ENCODE assay signal across 10 mouse cellular contexts in the genomic region with DNA sequence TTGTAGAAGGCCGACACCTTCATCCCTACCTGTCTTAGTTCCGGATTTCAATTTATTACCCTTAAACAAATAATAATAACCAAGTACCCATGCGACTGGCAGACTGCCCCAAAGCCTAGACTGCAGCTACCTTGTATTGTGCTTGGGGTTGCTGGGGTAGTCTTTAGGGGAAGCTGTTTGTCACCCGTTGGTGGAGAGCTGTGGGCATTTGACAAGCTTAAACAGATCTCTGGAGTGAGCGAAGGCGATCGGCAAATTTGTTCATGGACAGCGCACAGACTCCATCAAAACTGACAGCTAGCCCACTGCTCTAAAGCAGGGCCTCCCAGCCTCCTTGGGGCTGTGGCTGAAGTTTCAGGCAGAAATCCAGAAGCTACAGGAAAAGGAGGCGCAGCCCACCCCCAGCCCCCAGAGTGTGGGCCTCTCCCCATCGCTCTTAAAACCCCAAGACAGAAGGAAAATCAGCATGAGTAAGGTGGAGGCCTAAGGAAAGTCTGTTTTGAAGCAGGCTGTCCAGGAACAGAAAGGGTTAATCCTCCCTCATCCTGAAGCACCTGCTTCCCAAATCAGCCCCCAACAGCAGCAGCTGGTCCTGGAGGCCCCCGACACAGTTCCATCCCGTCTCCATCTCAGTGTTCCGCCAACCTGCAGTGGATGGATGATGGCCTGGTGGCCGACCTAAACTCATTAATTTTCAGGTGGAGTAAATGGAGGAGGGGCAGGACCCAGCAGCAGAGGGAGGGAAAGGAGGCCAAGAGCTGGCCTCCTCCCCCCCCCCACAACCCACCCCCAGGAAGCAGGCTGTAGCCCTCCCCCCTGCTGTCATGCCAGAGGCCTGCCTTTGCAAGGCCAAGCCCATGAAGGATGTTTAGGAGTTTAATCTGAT.
DNase-seq lines count a peak whose midpoint lies in the region; ATAC-seq and TF ChIP-seq lines count a peak whose summit lies in the region.
"Had no signal": no experiment of that assay in that cellular context is flagged by ENCODE, and none has a peak within 500 bp of the region (broad histone marks: within the 10 kb centered on the region; RNA-seq: fewer than 3 reads in every experiment).

No protein-coding gene starts in this region.

- H3K9ac ChIP-seq in heart, embryonic 16.5 days (ENCODE audit: low read length) = no peak overlapping the region
- peak overlapping the region; percentile 99 for H3K9ac ChIP-seq in forebrain, postnatal 0 days
- peak overlapping the region; percentile 100 for H3K9ac ChIP-seq in midbrain, embryonic 14.5 days (replicated peaks; ENCODE audit: low read length)
- H3K9ac ChIP-seq: lung, embryonic 14.5 days had no signal

- DNase-seq in heart, postnatal 10 days = no peak
- peak; percentile 77 for DNase-seq in cerebellum, adult 9-11 months
- DNase-seq in forebrain, postnatal 0 days = peak; percentile 58
- DNase-seq in midbrain, embryonic 14.5 days = peak; percentile 66
- no peak for DNase-seq in adrenal gland, adult 8-10 months
- DNase-seq in yolk sac, embryonic 10.5 days (ENCODE audit: low spot score) = no peak
- no peak for DNase-seq in adrenal gland, adult (ENCODE audit: inconsistent age in 2 of 2, low spot score in 1 of 2)
- DNase-seq: kidney, postnatal 4 days; lung, embryonic 14.5 days had no signal

- H3K27ac ChIP-seq in heart, embryonic 16.5 days (ENCODE audit: low read length) = no peak overlapping the region
- H3K27ac ChIP-seq in forebrain, postnatal 0 days (ENCODE audit: low read depth, low read length) = peak overlapping the region; percentile 100
- peak overlapping the region; percentile 100 for H3K27ac ChIP-seq in midbrain, embryonic 14.5 days (replicated peaks; ENCODE audit: low read depth, low read length)

- H3K27me3 ChIP-seq in heart, embryonic 16.5 days (ENCODE audit: control insufficient read depth, insufficient read depth, low read length) = peaks cover 68% of the 10 kb centered on the region
- H3K27me3 ChIP-seq in forebrain, postnatal 0 days (ENCODE audit: insufficient read depth, low read length) = no peaks in the 10 kb centered on the region
- no peaks in the 10 kb centered on the region for H3K27me3 ChIP-seq in midbrain, embryonic 14.5 days (ENCODE audit: control insufficient read depth, insufficient read depth, low read length)

- TF ChIP-seq CTCF in forebrain, postnatal 0 days (IDR thresholded peaks at IDR 0.05; ENCODE audit: low read depth) = no peak

- no peak for ATAC-seq in heart, embryonic 16.5 days (replicated peaks; ENCODE audit: extremely low read depth, insufficient read depth, low FRiP score)
- ATAC-seq in forebrain, postnatal 0 days = no peak
- ATAC-seq in midbrain, embryonic 14.5 days (ENCODE audit: low FRiP score, low TSS enrichment) = no peak

- H3K4me3 ChIP-seq in heart, embryonic 16.5 days (ENCODE audit: low read length) = peak overlapping the region; percentile 30; the same call in 1 of the 2 replicates
- peak overlapping the region; percentile 74 for H3K4me3 ChIP-seq in forebrain, postnatal 0 days (ENCODE audit: low read depth, low read length)
- H3K4me3 ChIP-seq in midbrain, embryonic 14.5 days (replicated peaks; ENCODE audit: low read depth, low read length) = peak overlapping the region; percentile 87

- H3K9me3 ChIP-seq in heart, embryonic 16.5 days (replicated peaks; ENCODE audit: control insufficient read depth, low read length) = no peaks in the 10 kb centered on the region
- H3K9me3 ChIP-seq in forebrain, postnatal 0 days (ENCODE audit: low read length) = no peaks in the 10 kb centered on the region
- no peaks in the 10 kb centered on the region for H3K9me3 ChIP-seq in midbrain, embryonic 14.5 days (ENCODE audit: control insufficient read depth, low read length)

- no peaks in the 10 kb centered on the region for H3K36me3 ChIP-seq in heart, embryonic 16.5 days (ENCODE audit: control insufficient read depth, insufficient read depth)
- H3K36me3 ChIP-seq in forebrain, postnatal 0 days (ENCODE audit: insufficient read depth) = peaks cover 17% of the 10 kb centered on the region
- H3K36me3 ChIP-seq in midbrain, embryonic 14.5 days (ENCODE audit: control insufficient read depth, insufficient read depth, low read length) = peaks cover 43% of the 10 kb centered on the region

- no peak overlapping the region; the same call in 1 of the 2 replicates for H3K4me2 ChIP-seq in heart, embryonic 16.5 days (ENCODE audit: low read depth, low read length)
- peak overlapping the region; percentile 90 for H3K4me2 ChIP-seq in forebrain, postnatal 0 days (ENCODE audit: low read depth)
- H3K4me2 ChIP-seq in midbrain, embryonic 14.5 days (ENCODE audit: low read length) = peak overlapping the region; percentile 75

- 18% methylated on average over 14 of the region's 14 CpGs for WGBS in heart, embryonic 16.5 days
- WGBS in forebrain, postnatal 0 days = 8% methylated on average over 14 of the region's 14 CpGs
- WGBS in midbrain, embryonic 14.5 days = 3% methylated on average over 14 of the region's 14 CpGs

- intact Hi-C loops in heart, postnatal 10 days (cut with DNase I) = no loop called here

- peaks cover 22% of the 10 kb centered on the region for H3K4me1 ChIP-seq in heart, embryonic 16.5 days (ENCODE audit: control insufficient read depth, insufficient read depth, low read length)
- H3K4me1 ChIP-seq in forebrain, postnatal 0 days (ENCODE audit: insufficient read depth) = no peaks in the 10 kb centered on the region
- peaks cover 41% of the 10 kb centered on the region for H3K4me1 ChIP-seq in midbrain, embryonic 14.5 days (ENCODE audit: control insufficient read depth, insufficient read depth, low read length)

Comparison
In these comparisons a context has a peak if more than half of its experiments do, and no peak if none do; other contexts are left out.
1. H3K4me3 ChIP-seq: peak in every context shown above with its lines; median percentile 87 in midbrain, embryonic 14.5 days; 74 in forebrain, postnatal 0 days; 30 in heart, embryonic 16.5 days.
2. DNase-seq: peak in cerebellum, adult 9-11 months (single experiment), forebrain, postnatal 0 days (single experiment) and midbrain, embryonic 14.5 days (single experiment); none in heart, postnatal 10 days (0 of 2), adrenal gland, adult 8-10 months (single experiment), yolk sac, embryonic 10.5 days (single experiment) and adrenal gland, adult (0 of 2).